Mouse (Mus musculus): ENCODE data around the gene 4933407L21Rik.
"Not testable (repeated sequence)": the region's sequence is repeated elsewhere in the genome, so short reads cannot be mapped to it uniquely, and the experiment has no call there.

The 4933407L21Rik gene

DNA sequence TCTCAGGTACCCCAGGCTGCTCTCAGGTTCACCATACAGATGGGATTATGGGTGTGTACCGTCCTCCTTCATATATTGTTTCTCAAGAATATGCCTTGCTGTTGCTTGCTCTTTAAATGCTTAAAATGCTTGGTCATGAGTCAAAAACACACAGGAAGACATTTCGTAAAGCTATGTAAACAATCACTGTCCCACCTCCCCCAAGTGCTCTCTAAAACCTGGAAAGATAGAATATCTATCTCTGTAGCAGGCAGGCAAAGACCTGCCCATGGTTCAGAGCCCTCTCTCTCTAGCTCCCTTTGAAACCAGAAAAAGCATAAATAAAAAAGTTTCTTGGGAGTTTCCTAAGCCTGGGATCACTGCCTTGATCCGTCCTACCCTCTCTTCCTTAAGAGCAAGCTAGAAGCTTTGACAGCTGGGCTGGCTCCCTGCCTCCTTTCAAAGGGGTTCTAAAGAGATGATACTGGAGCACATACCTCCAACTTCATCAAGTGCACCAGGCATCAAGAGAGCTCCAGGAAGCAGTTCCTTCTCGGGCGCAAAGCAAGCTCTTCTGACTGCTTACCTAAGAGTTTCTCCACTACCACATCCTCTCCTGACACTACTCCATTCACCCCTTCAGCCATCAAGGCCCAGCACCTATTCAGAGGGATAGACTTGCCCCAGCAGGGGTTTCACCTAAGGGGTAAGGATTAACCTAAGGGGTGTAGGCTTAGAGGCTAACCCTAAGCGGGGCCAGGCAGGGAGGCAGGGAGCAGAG is 31.0 kb downstream of the 4933407L21Rik start:
- DNase-seq (ENCODE audit: low read depth): no peak

DNA sequence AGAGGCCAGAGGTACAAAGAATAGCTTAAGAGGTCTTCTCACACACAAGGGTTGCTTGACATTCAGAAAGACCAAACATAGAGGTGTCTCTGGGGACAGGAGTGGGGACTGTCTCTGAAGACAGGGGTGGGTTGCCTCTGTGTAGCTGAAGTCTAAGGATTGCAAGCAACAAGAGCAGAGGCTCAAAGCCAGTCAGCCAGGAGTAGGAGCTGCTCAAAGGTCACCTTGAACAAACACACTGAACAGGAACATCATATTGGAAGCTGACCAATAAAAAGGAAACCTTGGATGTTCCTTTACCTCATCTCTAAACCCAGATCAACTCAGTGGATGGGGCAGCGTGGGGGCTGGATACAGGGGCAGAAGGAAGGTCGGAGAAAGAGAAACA is 31.6 kb downstream of the 4933407L21Rik start:
- no peak for DNase-seq (ENCODE audit: low read depth)

DNA sequence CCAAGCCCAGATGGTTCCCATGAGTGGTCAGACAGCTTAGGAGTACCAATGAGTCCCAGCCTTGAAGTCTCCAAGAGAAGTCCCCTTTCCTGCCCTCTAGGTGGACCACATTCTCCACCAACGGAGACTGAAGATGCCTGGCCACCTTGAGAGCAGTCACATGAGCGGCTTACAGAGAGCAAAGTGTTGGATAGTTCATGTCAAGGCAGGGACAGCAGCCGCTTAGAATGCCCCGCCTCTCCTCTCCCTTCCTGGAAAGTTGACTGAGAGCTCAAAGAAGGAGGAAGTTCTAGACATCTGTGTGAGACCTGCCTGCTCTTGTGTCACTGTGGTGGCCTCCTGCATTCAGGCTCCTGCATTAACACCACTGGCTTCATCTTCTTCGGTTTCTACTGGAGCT is 32.6 kb downstream of the 4933407L21Rik start, which contains the start of gene Gpr55:
Gpr55 (minus strand) TSS at position 135 of the 400 bp plus-strand sequence.
- DNase-seq (ENCODE audit: low read depth): no peak

DNA sequence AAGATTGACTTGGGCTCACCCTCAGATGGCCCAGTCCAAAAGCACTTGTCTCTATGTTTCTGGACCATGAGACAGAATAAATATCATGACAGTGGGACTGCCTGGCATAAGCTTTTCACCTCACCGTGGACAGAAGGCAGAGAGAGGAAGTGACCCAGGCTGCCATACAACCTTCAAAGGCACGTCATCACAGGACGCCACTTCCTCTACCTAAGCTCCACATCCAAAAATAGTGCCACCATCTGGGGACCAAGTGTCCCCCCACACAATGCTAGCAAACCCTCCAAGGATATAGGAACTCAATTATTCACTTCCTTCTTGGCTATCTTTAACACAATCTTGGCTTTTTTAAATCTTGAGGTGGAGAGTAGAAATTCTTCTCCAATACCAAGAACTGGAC is 33.8 kb downstream of the 4933407L21Rik start:
- DNase-seq (ENCODE audit: low read depth): no peak

DNA sequence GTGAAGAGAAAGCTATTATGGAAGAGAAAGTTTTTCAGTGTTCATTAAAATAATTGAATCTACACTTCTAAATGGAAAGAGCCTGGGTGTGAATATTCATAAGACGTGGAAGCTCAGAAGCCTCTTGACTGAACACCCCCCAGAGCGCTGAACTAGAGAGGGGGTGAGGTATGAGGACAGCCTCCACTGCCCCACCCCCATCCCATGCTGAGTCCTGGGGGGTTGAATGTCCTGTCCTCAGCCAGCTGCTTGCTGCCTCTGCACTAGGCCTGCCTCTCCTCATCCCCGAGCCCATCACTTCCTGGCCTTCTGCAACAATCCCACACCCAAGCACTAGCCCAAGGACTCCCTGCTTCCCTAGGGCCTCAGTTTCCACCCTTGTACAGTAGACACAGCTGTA is 37.6 kb downstream of the 4933407L21Rik start:
- no peak for DNase-seq (ENCODE audit: low read depth)

DNA sequence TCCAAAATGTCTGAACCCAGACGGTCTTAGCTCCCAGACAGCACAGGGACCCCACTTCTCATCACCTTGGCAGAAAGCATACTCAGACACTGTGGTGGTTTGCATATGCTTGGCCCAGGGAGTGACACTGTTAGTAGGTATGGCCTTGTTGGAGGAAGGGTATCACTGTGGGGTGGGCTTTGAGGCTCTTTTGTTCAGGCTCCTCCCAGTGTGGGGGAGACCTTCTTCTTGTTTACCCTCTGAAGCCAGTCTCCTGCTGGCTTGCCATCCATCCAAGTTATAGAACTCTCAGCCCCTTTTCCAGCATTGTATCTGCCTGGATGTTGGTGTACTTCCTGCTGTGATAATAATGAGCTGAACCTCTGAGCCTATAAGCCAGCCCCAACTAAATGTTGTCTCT is 40.8 kb downstream of the 4933407L21Rik start:
- DNase-seq (ENCODE audit: low read depth): no peak

DNA sequence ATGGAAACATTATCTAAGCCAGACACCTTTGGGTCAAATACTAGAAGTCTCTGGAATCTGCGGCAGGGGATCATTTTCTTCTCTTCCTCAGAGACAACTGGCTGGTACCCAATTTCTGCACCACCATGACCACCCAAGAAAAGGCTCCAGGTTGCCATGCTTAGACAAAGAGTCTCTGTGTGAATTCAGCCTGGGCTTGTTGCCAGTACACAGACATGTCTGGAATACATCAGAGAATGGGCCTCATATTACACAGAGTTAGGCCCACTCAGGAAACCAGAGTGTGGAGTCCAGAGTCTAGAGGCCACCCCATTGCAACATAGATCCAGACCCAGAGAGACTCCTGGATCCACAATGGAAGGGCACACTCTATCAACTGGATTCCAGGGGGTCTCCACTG is 41.2 kb downstream of the 4933407L21Rik start:
- peak; percentile 42 for DNase-seq (ENCODE audit: low read depth)

DNA sequence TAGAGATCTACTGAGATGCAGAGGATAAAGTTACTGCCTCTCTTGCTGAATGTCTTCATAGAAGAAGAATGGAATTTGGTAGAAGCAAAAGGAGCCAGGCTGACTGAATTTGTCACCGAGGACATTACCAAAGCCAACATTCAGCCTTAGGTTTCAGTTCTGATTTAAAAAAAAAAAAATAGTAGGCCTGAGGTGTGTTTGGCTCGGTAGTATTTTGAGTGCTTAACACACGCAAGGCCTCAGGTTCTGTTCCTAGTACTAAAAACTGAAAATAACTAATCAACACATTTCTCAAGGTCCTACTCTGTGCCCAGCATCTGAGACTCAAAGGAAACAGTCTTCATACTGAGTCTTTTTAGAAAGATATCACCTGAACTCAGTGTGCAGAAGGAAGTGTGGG is 42.8 kb downstream of the 4933407L21Rik start:
- no peak for DNase-seq (ENCODE audit: low read depth)

DNA sequence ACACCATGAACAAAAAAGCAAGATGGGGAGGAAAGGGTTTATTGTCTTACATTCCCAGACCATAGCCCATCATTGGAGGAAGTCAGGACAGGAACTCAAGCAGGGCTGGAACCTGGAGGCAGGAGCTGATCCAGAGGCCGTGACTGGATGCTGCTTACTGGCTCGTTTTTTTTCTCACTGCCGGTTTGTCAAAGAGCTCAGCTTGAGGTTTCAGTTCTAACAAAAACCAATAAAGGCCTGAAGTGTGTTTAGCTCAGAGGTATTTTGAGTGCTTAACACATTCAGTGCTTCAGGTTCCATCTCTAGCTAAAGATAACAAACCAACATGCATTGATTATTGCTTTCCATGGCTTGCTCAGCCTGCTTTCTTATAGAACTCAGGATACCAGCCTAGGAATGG is 44.1 kb downstream of the 4933407L21Rik start:
- DNase-seq (ENCODE audit: low read depth): no peak

DNA sequence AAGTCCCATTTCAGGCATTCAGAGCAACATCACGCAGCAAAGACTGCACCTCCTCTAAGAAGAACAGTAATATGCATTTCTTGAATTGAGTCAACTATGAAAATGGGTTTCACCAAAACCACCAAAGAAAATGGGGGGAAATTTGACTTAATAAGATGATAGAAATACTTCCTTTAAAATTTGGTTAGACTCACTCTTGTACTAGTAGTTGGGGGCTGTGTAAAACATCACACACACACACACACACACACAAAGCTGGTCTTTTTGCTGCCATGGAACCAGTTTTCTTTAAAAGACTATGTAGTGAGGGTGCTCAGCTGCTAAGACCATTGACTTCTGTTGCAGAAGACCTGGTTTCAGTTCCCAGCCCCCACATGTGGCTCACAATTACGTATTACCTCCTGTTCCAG is 45.2 kb downstream of the 4933407L21Rik start:
- no peak for DNase-seq (ENCODE audit: low read depth)

DNA sequence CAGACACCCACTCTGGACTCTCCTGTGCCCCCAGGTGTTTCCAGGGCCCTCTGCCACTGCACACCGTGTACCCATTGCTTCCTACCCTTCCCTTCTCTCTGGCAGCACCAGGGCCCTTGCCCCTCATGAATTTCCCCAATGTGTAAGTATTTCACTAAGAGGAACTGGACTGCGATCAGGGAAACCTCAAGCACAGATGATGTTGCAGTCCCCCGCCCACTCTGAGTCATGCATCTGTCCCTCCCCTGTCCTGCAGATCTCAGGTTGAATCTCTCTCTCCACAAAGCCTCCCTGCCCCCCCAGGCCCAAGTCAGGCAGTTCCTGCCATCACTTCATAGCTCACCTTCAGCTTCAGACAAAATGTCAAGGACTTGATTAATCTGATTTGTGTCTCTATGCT is 49.4 kb downstream of the 4933407L21Rik start:
- no peak for DNase-seq (ENCODE audit: low read depth)

DNA sequence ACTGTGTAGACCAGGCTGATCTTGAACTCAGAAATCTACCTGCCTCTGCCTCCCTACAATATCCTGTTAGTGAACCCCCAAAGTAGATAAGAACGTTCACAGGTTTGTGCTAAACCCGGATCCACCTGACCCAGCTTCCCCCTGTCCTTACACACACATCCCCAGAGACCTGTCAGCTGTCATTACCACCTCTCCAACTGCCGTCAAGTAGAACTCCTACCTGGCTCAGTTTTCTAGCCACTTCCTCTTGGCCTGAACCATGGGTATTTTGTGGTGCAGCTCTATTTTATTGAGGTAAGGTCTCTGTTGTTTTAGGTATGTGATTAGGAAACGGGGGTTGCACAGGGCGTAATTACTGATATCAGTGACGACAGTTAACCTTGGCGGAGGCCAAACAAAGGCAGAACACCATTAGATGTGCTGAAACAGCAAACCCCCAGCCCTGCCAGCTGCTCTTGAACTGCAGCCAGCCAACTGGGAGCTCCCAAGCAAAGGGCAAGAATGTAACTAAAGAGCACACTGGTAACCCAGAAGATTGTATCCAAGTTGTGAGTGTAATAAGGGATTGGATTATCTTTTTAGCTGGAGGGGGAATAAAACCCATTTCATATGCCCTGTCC is 53.6 kb downstream of the 4933407L21Rik start:
- no peak for DNase-seq (ENCODE audit: low read depth)

DNA sequence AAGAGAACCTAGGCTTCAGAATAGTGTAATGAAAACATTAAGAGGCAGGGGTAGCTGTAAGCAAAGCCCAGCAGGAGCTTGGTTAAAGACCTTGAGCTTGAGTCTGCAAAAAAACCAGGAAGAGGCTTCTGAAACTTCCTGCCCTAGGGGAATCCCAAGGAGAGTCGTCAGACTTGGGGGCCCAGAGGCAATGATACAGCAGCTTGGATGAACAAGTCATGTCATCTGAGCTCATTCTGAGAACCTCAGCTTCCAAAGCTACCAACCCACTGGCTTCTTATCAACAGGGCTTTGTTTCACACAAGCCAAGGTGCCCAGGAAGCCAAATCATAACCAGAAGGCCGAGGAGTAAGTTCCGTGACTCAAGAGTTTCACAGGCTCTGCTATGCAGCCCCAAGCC is 57.5 kb downstream of the 4933407L21Rik start:
- DNase-seq (ENCODE audit: low read depth): no peak

DNA sequence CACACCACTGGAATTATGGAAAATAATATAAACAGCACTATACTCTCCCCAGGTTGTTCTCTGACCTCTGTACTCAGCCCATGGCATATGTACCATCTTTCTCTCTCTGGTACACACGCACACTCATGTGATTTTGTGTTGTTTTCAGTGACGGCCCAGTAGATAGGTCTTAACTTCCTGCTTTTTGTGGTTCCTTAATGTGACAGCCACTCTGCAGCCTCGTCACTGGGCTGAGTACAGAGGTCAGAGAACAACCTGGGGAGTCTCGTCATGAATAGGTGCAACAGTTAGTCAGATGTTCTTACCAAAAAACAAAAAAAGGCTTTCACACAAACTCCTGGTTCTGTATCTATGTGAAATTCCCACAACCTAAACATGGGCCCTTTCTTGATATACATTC is 60.1 kb downstream of the 4933407L21Rik start:
- DNase-seq (ENCODE audit: low read depth): no peak

DNA sequence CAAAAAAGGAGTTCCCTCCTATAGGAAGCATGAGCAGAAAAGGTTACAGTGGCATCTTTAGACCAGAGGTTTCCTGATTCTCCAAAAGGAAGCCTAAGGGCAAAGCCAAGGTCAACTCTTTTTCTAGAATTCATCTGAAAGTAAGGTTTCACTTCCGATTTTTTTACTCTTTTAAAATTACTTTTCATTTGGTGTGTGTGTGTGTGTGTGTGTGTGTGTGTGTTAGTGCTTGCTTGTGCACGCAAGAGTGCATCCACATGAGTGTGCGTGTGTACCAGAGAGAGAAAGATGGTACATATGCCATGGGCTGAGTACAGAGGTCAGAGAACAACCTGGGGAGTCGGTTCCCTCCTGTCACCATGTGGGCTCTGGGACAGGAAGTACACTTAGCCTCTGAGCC is 60.6 kb downstream of the 4933407L21Rik start:
- not testable (repeated sequence) for DNase-seq (ENCODE audit: low read depth)

Measured in NIH3T3 (cell line).